Mouse (Mus musculus) layer of hippocampus, postnatal 14 days (tissue): ENCODE results near the gene Fam227b. TPM values are rescaled to one million over a fixed set of nuclear protein-coding genes. Genes with fewer than 3 reads are reported as not detected.

Experiments
- DNase-seq, 2 experiments: peaks; one replicate each; pipeline ENCODE4 v3.0.0; 2021 to 2022; ENCODE audit warnings: low spot score in 2 of 2, mixed read lengths in 1 of 2
- total RNA-seq, 2 experiments: library from RNA; stranded (reverse); gene quantifications; 2 replicates each; pipeline ENCODE4 v1.2.3; 2021

The Fam227b gene
- total RNA-seq, 2 experiments from 2014 or later = 0.28 TPM; not detected in 1

DNA sequence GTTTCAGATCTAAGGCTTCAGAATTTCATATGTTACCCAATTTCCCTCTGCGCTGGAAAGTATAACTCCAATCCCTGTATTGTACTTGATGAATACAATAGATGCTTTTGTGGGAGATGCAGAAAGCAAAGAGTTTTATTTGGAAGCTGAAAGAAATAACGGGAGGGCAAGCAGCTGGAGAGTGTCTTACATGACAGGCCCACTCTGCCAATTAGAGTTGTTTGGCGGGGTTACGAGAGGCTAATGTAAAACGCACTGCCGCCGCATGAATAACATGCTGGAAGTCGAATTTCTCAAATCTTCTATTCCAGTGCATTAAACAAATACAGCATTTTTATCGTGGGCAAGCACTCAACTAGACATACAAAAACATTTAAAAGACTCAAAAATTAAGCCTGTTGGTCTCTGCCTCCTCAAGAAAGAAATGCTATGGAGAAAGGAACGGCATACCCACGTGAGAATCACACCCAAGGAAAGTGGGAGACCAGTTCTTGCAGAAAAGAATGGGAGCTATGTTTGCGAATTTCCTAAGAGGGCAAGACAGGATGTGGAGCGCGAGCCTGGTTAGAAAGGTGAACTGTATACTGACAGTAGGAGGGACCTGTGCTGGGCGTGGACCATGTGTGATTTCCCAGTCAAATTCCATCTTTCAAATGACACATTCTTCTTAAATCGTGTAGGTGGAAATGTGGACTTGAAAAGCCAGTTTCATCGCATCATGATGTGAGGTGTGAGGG is 90.6 kb downstream of the Fam227b start:
- peak in 1 of 2 experiments; percentile 9 for DNase-seq

DNA sequence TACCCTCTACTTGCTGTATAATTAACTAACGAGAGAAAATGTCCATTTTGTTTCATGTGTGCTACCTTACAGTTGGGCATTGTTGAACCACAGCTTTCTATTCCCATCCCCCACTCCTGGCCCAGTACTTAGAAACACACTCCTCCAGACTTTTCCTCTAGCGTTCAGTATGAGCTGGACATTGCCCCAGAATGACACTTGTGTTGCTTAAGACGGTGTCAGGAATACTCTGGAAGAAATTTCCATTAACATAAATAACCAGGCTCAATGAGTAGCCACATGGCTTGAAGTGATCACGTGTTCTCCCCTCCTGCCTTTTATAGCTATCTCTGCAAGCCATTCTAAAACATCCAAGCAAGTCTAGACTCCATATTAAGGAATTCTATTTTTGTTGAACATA is 91.2 kb downstream of the Fam227b start:
- no peak for DNase-seq

DNA sequence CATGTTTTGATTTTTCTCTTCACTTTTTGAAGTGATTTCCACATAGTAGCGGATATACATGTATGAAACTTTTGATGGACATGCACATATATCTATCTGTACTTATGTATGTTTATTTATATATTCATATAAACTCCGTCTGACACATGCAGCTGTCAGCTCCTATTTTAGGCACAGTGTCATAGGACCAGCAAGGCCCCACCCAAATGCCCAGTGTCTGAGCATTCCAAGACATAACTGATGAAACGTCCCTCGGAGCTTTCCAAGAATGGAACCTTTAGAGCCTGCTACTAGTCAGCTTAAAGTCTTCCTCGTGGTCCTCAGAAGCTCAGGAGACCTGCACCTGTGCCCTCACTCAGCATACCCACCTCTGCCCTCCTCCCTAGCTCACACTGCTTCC is 98.1 kb downstream of the Fam227b start:
- DNase-seq = no peak

DNA sequence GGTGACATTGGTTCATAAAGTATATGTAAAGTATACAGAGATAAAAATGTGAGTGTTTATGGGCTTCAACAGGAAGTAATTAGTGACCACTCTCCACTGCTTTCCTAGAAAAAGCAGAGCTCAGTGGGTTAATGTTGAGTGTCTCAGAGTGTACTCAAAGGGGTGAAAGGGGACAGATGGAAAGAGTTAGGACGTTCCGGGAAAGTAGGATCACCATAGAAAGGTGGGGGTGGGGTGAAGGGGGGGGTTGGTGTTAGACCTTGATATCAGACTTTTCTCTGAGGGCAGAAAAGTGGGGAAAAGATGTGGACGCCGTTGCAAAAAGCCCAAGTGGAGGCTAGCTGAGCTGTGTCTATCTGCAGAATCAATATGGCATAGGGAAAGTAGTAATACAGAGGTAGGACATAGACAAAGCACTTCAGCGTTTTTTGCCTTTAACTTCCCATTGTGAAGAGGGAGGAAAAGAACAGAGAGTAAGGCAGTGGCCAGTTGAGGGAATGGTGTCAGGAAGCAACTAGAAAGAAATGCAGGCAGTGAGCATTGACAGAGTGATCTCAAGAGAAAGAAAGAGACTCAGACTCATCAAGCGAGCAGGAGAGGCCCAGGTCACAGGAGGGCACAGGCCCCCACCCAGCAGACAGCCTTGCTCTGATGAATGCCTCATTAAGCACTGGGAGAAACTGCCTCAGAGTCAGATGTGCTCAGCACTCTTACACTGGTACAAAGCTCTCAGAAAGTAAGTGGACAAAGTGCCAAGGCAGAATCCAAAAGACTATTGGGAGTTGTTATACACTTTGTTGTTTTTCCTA is 98.9 kb downstream of the Fam227b start:
- DNase-seq = no peak

DNA sequence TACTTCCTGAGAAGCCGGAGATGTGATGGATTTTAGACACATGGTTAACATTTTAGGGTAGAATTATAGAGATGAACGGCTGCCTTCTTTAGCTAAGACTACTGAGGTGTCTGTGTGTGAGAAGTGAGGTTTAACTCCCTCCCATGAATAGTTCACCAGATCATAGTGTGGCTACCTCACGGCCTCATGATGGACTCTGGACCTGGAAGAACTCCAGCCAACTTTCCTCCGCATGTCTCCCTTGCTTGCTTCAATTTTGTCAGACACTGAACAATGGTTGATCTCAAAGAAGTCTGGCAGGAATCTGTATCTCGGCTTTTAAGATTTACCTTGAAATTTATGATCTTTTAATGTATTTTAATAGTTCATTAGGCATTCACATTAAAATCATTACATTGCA is 106.2 kb downstream of the Fam227b start:
- no peak for DNase-seq

DNA sequence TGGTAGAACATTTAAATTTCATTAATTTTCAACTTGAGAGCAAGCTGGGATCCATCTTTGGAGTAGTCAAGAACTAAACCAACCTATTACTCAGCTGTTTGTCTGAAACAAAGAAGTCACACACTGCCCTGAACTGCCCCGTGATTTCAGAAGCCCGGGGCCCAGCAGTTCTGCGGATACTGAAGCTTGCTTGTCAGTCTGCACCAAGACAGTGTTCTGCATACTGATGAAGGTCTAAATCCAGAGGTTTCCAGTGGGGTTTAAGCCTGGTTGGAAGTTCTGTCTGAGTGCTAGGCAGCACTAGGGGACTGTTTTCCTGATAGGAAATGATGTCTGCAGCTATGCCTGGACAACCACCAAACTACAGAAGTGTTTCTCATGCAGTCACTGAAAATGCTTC is 109.1 kb downstream of the Fam227b start:
- no peak for DNase-seq

- DNase-seq = no peak
Measured at GRCm38 (mm10) chr2:126041237-126041636, 110.6 kb downstream of the Fam227b start.

DNA sequence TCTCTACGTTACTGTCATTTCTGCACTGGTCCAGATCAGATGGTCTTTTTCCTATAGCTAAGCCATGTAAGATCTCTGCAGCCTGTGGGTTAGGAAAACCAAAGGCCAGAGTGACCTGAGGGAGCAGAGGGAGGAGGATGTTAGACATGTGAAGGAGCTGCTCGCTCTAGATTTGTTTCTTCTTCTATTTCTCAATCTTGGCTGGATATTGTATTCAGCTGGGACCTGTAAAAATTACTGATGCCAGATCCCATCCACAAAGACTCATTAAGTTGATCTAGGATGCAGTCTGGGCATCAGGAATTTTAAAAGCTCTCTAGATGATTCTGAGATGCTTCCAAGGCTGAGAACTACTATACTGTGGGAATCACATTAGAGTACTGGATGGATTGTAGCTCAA is 111.2 kb downstream of the Fam227b start:
- no peak for DNase-seq

DNA sequence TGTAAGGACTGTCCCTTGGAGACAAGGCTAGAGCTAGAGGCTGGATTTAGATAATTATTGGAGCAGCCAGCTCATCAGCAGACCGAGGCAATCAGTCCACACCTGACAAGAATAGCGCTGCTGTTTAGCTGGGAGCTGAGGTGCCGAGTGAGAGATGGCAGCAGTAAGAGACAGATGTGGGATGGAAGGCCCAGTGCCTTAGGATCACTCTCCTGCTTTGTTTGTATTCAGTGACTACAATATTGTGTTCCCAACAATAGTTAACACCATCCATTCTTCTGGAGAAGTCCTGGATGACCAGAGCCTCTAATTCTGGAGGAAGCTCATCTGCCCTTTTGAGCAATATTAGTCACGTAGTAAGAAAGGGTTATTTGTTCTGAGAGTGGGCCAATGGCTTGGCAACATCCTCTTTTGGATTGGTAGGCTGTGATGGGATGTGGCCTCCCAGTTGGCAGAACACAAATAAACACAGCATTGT is 112.4 kb downstream of the Fam227b start:
- no peak for DNase-seq

DNA sequence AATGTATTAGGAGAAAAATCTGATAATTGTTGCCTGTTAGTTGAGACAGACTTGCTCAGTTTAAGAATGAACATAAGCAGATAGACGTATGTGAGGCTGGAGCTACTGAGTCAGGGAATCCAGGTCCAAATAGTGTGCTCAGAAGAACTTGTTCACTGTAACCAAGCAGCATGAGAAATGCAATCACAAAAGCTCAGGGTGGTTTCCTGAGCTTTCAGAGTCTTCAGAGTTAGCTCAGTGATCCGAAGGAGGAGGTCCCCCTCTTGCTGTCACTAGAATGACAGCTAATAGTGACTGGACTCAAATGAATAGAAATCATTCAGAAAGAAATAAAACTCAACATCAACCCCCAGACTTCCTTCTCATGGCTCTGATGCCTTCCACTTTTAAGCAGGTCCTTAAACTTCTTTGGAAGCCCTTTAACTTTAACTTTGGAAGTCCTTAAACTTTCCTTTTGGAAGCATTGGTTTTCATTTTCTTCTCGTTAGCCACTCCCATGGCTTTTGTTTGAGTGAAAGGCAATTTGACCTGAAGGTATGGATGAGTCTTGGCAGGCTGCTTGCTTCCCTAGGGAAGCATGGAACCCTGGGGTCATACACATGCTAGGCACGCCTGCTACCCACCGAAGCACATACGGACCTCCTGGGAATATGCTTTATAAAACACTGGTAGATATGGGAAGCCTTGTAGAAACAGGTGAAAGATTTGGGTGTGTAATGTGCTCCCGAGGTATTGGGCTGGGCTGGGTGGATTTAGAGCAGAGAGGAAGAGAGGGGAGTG is 113.4 kb downstream of the Fam227b start:
- no peak for DNase-seq

- DNase-seq = no peak
Measured at GRCm38 (mm10) chr2:126036121-126036520, 115.7 kb downstream of the Fam227b start.

DNA sequence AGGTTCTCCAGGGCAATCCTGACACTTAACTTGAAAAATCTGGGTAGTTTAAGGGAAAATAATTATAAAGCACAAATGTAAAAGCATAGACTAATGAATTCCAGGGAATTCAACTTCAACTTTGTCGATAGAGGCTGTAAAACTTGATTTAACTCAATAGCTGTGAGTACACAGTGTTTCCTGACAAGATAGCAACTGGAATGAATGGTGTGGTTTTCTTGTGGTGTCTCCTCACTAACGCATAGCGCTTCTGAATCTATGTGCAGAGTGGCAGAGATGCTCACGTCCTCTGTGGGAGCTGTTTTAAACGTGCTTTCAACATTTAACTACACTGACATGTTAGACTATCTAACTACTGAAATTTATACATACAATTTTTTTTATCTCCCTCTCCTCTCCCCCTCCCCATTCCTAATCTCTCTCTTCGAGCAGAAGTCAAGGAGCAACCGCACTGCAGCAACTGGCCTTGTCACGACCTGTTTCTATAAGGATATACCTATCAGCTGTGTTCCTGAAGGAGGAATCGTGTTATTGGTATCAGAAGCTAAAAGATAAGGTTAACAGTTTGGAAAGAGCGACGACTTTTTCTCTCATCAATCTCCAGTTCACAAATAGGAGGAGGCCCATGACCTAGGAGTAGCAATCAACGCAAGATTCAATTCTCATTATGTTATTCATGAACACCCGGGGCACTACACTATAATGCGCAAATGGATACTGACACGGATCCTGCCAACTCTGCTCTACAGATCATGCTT is 116.6 kb downstream of the Fam227b start:
- no peak for DNase-seq

DNA sequence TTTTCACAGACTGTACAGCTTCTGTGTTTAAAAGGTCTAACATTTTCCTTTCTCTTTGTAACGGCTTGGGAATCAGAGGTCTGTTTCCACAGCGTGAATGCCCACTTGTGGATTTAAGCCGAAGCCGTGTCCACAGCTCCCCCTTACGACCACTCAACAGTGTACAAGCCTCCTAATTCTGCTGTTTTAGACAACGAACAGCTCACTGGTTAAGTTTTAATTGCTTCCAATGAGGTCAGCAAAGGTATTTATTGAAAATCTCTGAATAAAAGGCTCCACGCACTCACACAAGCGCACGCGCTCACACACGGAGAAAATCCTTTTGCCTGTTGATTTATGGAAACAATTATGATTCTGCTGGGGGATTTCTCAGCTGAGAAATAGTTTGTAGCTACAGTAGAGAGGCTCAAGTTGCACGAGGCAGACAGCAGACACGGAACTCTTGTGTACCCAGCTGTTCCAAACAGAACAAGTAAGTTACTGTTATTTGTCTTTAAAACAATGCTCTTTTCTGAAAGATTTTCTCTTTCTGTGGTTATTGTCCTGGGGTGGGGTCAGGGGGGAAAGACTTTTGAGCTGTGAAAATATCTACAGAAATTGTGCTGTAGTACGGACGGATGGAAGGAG is 117.3 kb downstream of the Fam227b start, which contains the start of gene Fgf7:
Gene Fgf7, plus strand, starts transcription at position 280 of the 627 bp plus-strand sequence.
- DNase-seq = peak; percentile 11 to 41

- peak; percentile 8 to 28 for DNase-seq
Measured at GRCm38 (mm10) chr2:126033114-126033972, 118.5 kb downstream of the Fam227b start.

DNA sequence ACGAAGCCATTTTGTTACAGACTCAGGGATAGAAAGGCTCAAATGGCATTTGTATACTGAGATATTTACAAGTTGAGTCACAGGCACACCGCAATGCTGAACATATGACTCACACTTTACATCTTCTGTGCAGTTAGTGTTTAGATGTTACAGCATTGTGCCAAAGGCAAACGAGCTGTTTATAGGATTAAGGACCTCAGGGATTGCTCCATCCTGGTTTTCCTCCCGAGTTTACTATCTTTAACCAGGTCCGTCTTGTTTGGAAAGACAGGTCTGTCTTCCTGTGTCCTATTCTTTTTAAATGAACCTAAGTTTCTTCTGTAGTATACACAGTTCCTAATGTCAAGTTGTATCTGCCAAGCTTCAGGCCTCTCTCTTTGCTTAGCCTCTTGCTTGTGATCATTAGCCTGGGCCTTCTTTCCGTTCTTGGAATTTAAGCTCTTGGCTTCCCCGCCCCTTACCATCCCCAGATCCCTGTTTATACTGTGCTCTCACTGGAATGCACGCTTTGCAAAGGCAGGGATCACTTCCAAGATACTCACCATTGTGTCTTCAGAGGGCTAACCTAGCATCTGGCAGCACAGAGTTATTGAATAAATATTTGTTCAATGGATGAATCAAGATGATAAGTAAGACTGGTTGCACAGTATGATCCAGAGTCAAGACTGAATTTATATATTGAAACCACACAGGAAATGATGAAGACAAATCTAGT is 120.5 kb downstream of the Fam227b start:
- DNase-seq = no peak

DNA sequence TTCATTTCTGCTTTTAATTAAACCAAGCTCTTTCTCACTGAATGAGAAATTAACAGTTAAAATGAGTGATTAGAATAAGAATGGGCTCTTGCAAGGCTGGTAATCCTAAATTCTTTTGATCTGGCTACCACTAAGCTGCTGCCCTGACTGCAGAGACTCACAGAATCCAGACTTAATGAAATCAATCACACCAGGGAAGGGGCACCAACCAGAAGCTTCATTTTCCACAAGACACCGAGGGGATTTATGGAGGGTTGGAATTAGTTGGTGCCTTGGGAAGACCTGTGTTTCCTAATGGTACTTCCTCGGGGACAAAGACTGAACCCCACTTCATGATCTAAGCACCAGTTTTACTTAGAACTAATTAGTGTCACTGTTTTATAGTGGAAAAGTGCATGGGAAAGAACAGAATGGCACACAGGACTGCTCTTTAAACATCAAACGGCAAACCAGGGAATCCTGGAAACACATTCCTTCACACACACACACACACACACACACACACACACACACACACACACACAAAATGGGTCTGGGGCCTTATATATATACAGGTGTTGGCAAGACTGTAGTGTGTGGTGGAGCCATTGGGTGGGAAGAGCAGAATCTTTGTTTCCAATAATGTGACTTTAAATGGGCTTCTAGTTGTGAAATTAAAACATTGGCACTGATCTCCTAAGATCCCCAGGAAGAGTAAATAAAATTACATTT is 135.9 kb downstream of the Fam227b start:
- DNase-seq = no peak

DNA sequence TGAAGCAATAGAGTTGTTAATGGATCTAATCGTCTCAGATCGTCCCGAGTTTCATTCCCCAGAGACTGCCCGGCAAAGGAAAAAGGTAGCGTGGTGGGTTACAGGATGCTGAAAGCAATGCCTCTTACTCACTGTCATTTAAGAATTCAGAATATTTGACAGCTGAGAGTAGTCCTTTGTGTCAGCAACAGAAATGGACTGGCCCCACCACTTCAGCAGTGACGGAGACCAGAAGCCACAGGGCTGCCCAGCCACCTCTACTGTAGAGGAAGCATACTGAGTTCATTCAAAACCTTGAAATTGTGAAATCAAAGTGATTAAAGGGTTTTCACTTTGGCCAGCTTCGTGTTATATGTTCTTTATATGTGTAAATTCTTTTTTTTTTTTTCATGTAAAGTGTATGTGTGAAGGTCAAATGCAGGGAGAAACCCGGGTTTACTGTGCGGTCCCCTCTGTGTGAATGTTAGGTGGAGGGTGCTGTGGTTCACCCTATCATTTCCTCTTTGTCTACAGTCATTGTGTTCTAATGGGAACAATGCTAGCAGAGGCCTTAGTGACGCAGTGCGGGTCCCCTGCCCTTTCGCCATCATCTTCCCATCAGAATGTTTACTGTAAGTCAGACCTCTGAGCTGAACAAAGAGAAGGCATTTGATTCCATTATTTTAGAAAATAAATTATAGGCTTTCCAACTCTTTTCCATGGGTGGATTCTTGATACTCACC is 136.7 kb downstream of the Fam227b start:
- DNase-seq = no peak
